Mouse (Mus musculus) cortical plate, adult 2 months (tissue): ENCODE measurements around the gene Lrrc2. TPM values are rescaled to one million over a fixed set of nuclear protein-coding genes. Genes with fewer than 3 reads are reported as not detected.

ENCODE experiments used
- H3K27ac ChIP-seq: fragments of 200-500 bp; 2 replicates; pipeline ENCODE4 v1.5.1; 2012; ENCODE audit warnings: low read length, control low read depth, inconsistent platforms; ENCODE audit not compliant: insufficient read depth
- H3K4me1 ChIP-seq: fragments of 200-500 bp; 2 replicates; pipeline ENCODE4 v1.6.1; 2011; ENCODE audit warnings: low read length; ENCODE audit not compliant: control insufficient read depth, insufficient read depth
- H3K4me3 ChIP-seq: fragments of 200-500 bp; 2 replicates; pipeline ENCODE4 v1.5.1; 2011; ENCODE audit warnings: mild to moderate bottlenecking, low read length, control low read depth; ENCODE audit not compliant: insufficient read depth
- CTCF ChIP-seq: fragments of 200-500 bp; IDR thresholded peaks from 2 replicates; pipeline ENCODE4 v1.5.1; 2011; ENCODE audit warnings: mild to moderate bottlenecking, control low read depth, low read length; ENCODE audit not compliant: insufficient read depth; ENCODE audit errors: extremely low read depth
- POLR2A ChIP-seq: fragments of 200-500 bp; IDR thresholded peaks from 2 replicates; pipeline ENCODE4 v1.6.1; 2011; ENCODE audit warnings: mild to moderate bottlenecking, low read length, control low read depth; ENCODE audit not compliant: insufficient read depth; ENCODE audit errors: extremely low read depth
- polyA plus RNA-seq: library from polyadenylated mRNA; depleted of rRNA; stranded (reverse); fragments of >200 nt; gene quantifications from 2 replicates; pipeline ENCODE4 v1.2.3, GENCODE M21; 2012

Lrrc2 gene
- polyA plus RNA-seq, 1 experiment: 1.3 TPM

- no peak overlapping the region for H3K4me3 ChIP-seq
- no peaks in the 10 kb centered on the region for H3K4me1 ChIP-seq
- TF ChIP-seq CTCF: no peak
- TF ChIP-seq POLR2A: no peak
- no peak overlapping the region for H3K27ac ChIP-seq
Observed at GRCm38 (mm10) chr9:110955962-110956361, 4.6 kb downstream of the Lrrc2 start.

- Histone ChIP-seq H3K4me1 (no peaks in the 10 kb centered on the region), H3K4me3 (no peak overlapping the region), H3K27ac (no peak overlapping the region)
- TF ChIP-seq CTCF (no peak), POLR2A (no peak)
Observed at GRCm38 (mm10) chr9:110959669-110960068, 8.3 kb downstream of the Lrrc2 start.

GRCm38 (mm10) chr9:110960230-110961149, 9.1 kb downstream of the Lrrc2 start:
- Histone ChIP-seq H3K4me1 (no peaks in the 10 kb centered on the region), H3K4me3 (no peak overlapping the region), H3K27ac (no peak overlapping the region)
- TF ChIP-seq CTCF (no peak), POLR2A (no peak)

GRCm38 (mm10) chr9:110961386-110961785, 10.0 kb downstream of the Lrrc2 start:
- H3K4me3 ChIP-seq: no peak overlapping the region
- TF ChIP-seq POLR2A (no peak), CTCF (no peak)
- no peak overlapping the region for H3K27ac ChIP-seq
- H3K4me1 ChIP-seq: no peaks in the 10 kb centered on the region

GRCm38 (mm10) chr9:110963566-110964115, 12.3 kb downstream of the Lrrc2 start:
- Histone ChIP-seq H3K4me1 (no peaks in the 10 kb centered on the region), H3K4me3 (no peak overlapping the region), H3K27ac (no peak overlapping the region)
- TF ChIP-seq POLR2A (no peak), CTCF (no peak)

GRCm38 (mm10) chr9:110965062-110965909, 13.9 kb downstream of the Lrrc2 start:
- TF ChIP-seq POLR2A (no peak), CTCF (no peak)
- Histone ChIP-seq H3K4me1 (no peaks in the 10 kb centered on the region), H3K4me3 (no peak overlapping the region), H3K27ac (no peak overlapping the region)

- TF ChIP-seq CTCF: no peak
- no peak for TF ChIP-seq POLR2A
- no peak overlapping the region for H3K4me3 ChIP-seq
- H3K27ac ChIP-seq: no peak overlapping the region
- H3K4me1 ChIP-seq: no peaks in the 10 kb centered on the region
Observed at GRCm38 (mm10) chr9:110965910-110966231, 14.5 kb downstream of the Lrrc2 start.

GRCm38 (mm10) chr9:110979411-110979810, 28.1 kb downstream of the Lrrc2 start:
- TF ChIP-seq POLR2A (no peak), CTCF (no peak)
- Histone ChIP-seq H3K4me1 (0 out of 2 replicates have a peak, but pooled peaks cover 2% of the 10 kb centered on the region), H3K4me3 (no peak overlapping the region), H3K27ac (no peak overlapping the region)

GRCm38 (mm10) chr9:110982351-110982750, 31.0 kb downstream of the Lrrc2 start:
- H3K27ac ChIP-seq: no peak overlapping the region

GRCm38 (mm10) chr9:110984096-110984495, 32.8 kb downstream of the Lrrc2 start:
- Histone ChIP-seq H3K27ac (no peak overlapping the region), H3K4me1 (0 out of 2 replicates have a peak, but pooled peaks cover 2% of the 10 kb centered on the region), H3K4me3 (no peak overlapping the region)
- TF ChIP-seq CTCF (no peak), POLR2A (no peak)

More at GRCm38 (mm10) chr9:110982351-110982750, 31.0 kb downstream of the Lrrc2 start:
- H3K4me1 ChIP-seq: 0 out of 2 replicates have a peak, but pooled peaks cover 2% of the 10 kb centered on the region
- TF ChIP-seq POLR2A (no peak), CTCF (no peak)
- no peak overlapping the region for H3K4me3 ChIP-seq
